Comparison of ENCODE assay signal across 8 mouse cellular contexts in genomic region chr8:87469931-87470833, GRCm38 (mm10). TPM values are rescaled to one million over a fixed set of nuclear protein-coding genes. Genes with fewer than 3 reads are reported as not detected.
DNase-seq lines count a peak whose midpoint lies in the region; ATAC-seq and TF ChIP-seq lines count a peak whose summit lies in the region.

No protein-coding gene starts in this region.

- H3K27ac ChIP-seq in lung, embryonic 14.5 days (ENCODE audit: low read depth) = no peak overlapping the region
- peak overlapping the region; percentile 93 for H3K27ac ChIP-seq in hindbrain, embryonic 13.5 days
- H3K27ac ChIP-seq in limb, embryonic 14.5 days (replicated peaks; ENCODE audit: low read depth, low read length) = no peak overlapping the region
- H3K27ac ChIP-seq in stomach, embryonic 16.5 days (ENCODE audit: low read length) = no peak overlapping the region

- no peak for TF ChIP-seq CTCF in lung, embryonic 14.5 days (IDR thresholded peaks at IDR 0.05; ENCODE audit: low read depth)

- no peaks in the 10 kb centered on the region for H3K36me3 ChIP-seq in lung, embryonic 14.5 days (ENCODE audit: insufficient read depth)
- H3K36me3 ChIP-seq in hindbrain, embryonic 13.5 days = no peaks in the 10 kb centered on the region
- no peaks in the 10 kb centered on the region for H3K36me3 ChIP-seq in limb, embryonic 14.5 days (ENCODE audit: control insufficient read depth, insufficient read depth, low read length)
- H3K36me3 ChIP-seq in stomach, embryonic 16.5 days (ENCODE audit: control insufficient read depth, insufficient read depth, low read length) = no peaks in the 10 kb centered on the region

- H3K9ac ChIP-seq in lung, embryonic 14.5 days = no peak overlapping the region
- H3K9ac ChIP-seq in hindbrain, embryonic 13.5 days = peak overlapping the region; percentile 86
- no peak overlapping the region for H3K9ac ChIP-seq in limb, embryonic 14.5 days (ENCODE audit: low read depth, low read length, severe bottlenecking)
- no peak overlapping the region for H3K9ac ChIP-seq in stomach, embryonic 16.5 days (ENCODE audit: low read length)

- H3K4me2 ChIP-seq in lung, embryonic 14.5 days = peak overlapping the region; percentile 37
- peak overlapping the region; percentile 90 for H3K4me2 ChIP-seq in hindbrain, embryonic 13.5 days
- peak overlapping the region; percentile 38 for H3K4me2 ChIP-seq in limb, embryonic 14.5 days (replicated peaks; ENCODE audit: low read depth, low read length, severe bottlenecking)
- peak overlapping the region; percentile 39 for H3K4me2 ChIP-seq in stomach, embryonic 16.5 days (ENCODE audit: low read depth, low read length)

- no peak for ATAC-seq in lung, embryonic 14.5 days (ENCODE audit: insufficient read depth)
- ATAC-seq in hindbrain, embryonic 13.5 days (ENCODE audit: low FRiP score) = no peak
- no peak for ATAC-seq in limb, embryonic 14.5 days (ENCODE audit: low FRiP score, low read depth)
- no peak for ATAC-seq in stomach, embryonic 16.5 days (ENCODE audit: insufficient read depth, low FRiP score)

- peak overlapping the region; percentile 22 for H3K4me3 ChIP-seq in lung, embryonic 14.5 days (ENCODE audit: low read depth, low read length)
- H3K4me3 ChIP-seq in hindbrain, embryonic 13.5 days = peak overlapping the region; percentile 66
- H3K4me3 ChIP-seq in limb, embryonic 14.5 days (replicated peaks; ENCODE audit: low read length) = peak overlapping the region; percentile 31
- H3K4me3 ChIP-seq in stomach, embryonic 16.5 days (replicated peaks; ENCODE audit: low read length) = peak overlapping the region; percentile 23

- peaks cover 92% of the 10 kb centered on the region for H3K27me3 ChIP-seq in lung, embryonic 14.5 days (ENCODE audit: insufficient read depth, low read length)
- H3K27me3 ChIP-seq in hindbrain, embryonic 13.5 days = peaks cover 88% of the 10 kb centered on the region
- peaks cover 86% of the 10 kb centered on the region for H3K27me3 ChIP-seq in limb, embryonic 14.5 days (ENCODE audit: control insufficient read depth, insufficient read depth, low read length)
- H3K27me3 ChIP-seq in stomach, embryonic 16.5 days (ENCODE audit: control insufficient read depth, insufficient read depth, low read length) = peaks cover 90% of the 10 kb centered on the region

- TF ChIP-seq POLR2A in limb, embryonic 14.5 days (IDR thresholded peaks at IDR 0.05; ENCODE audit: borderline replicate concordance, extremely low read depth, insufficient read depth, insufficient read length) = no peak

- H3K9me3 ChIP-seq in lung, embryonic 14.5 days (ENCODE audit: low read depth, low read length) = no peaks in the 10 kb centered on the region
- H3K9me3 ChIP-seq in hindbrain, embryonic 13.5 days = no peaks in the 10 kb centered on the region
- H3K9me3 ChIP-seq in limb, embryonic 14.5 days (ENCODE audit: control insufficient read depth, low read length) = no peaks in the 10 kb centered on the region
- no peaks in the 10 kb centered on the region for H3K9me3 ChIP-seq in stomach, embryonic 16.5 days (replicated peaks; ENCODE audit: control insufficient read depth, low read length)

- DNase-seq in lung, embryonic 14.5 days = peak; percentile 22
- DNase-seq in lung, postnatal 25 days (ENCODE audit: low spot score) = no peak
- DNase-seq in embryo, embryonic 10.5 days (ENCODE audit: low spot score) = peak; percentile 63
- DNase-seq in limb, embryonic 14.5 days (ENCODE audit: low spot score) = peak; percentile 11
- DNase-seq in urinary bladder, adult 2 months (ENCODE audit: low spot score) = no peak
- DNase-seq in layer of hippocampus, adult 8-10 months (ENCODE audit: low spot score in 2 of 2) = no peak

- under 1% methylated on average over 59 of the region's 59 CpGs for WGBS in lung, embryonic 14.5 days
- under 1% methylated on average over 59 of the region's 59 CpGs for WGBS in hindbrain, embryonic 13.5 days
- under 1% methylated on average over 47 of the region's 59 CpGs for WGBS in limb, embryonic 14.5 days
- under 1% methylated on average over 59 of the region's 59 CpGs for WGBS in stomach, embryonic 16.5 days

- no peaks in the 10 kb centered on the region for H3K4me1 ChIP-seq in lung, embryonic 14.5 days (ENCODE audit: insufficient read depth)
- H3K4me1 ChIP-seq in hindbrain, embryonic 13.5 days (replicated peaks) = peaks cover 67% of the 10 kb centered on the region
- H3K4me1 ChIP-seq in limb, embryonic 14.5 days (ENCODE audit: control insufficient read depth, insufficient read depth, low read length) = peaks cover 35% of the 10 kb centered on the region
- peaks cover 26% of the 10 kb centered on the region for H3K4me1 ChIP-seq in stomach, embryonic 16.5 days (ENCODE audit: control insufficient read depth, insufficient read depth, low read length)

RNA-seq across cellular contexts. Expression of gene Cbln1, which starts 2.2 kb away (rescaled TPM):
- polyA plus RNA-seq in lung, embryonic 14.5 days (2014; fragmentation: Nextera tagmentation; extraction: Ambion mirVana) = not detected in 2 replicates
- 35.3 and 39.3 TPM in 2 replicates for polyA plus RNA-seq in hindbrain, embryonic 13.5 days (2015; fragmentation: Nextera tagmentation; extraction: Ambion mirVana)
- polyA plus RNA-seq in limb, embryonic 14.5 days (2012; rRNA removed) = 1.6 and 1.8 TPM in 2 replicates
- polyA plus RNA-seq in limb, embryonic 14.5 days (2014; fragmentation: Nextera tagmentation; extraction: Ambion mirVana) = 0.23 and 0.39 TPM in 2 replicates
- 0.12 and 0.14 TPM in 2 replicates for polyA plus RNA-seq in stomach, embryonic 16.5 days (2015; fragmentation: Nextera tagmentation; extraction: Ambion mirVana)
- 0.01 TPM in 1 of 2 replicates, not detected in the other for polyA plus RNA-seq in urinary bladder, adult 2 months (2012; rRNA removed)
- total RNA-seq in layer of hippocampus, adult 8-10 months (2022) = 10 to 100 TPM in 1 of 4 experiments, 1 to 10 TPM in 3; 7.5 to 10.9 (median 7.7) TPM

Comparison
In these comparisons a context has a peak if more than half of its experiments do, and no peak if none do; other contexts are left out.
1. DNase-seq: peak in lung, embryonic 14.5 days (single experiment), embryo, embryonic 10.5 days (single experiment) and limb, embryonic 14.5 days (single experiment); none in lung, postnatal 25 days (single experiment), urinary bladder, adult 2 months (single experiment) and layer of hippocampus, adult 8-10 months (0 of 2).
2. H3K4me2 ChIP-seq: peak in every context shown above with its lines; median percentile 90 in hindbrain, embryonic 13.5 days; 39 in stomach, embryonic 16.5 days; 38 in limb, embryonic 14.5 days; 37 in lung, embryonic 14.5 days.
3. RNA of gene Cbln1, which starts 2.2 kb away (polyA plus RNA-seq): 35.3 to 39.3 TPM in hindbrain, embryonic 13.5 days; 0.23 to 1.8 TPM in limb, embryonic 14.5 days, 0.12 to 0.14 TPM in stomach, embryonic 16.5 days, 0.01 TPM in urinary bladder, adult 2 months and not detected in lung, embryonic 14.5 days; every median in the first group is over 10 times any median in the second.
4. Peak in every context shown above with its lines, with median percentiles within 50 percentile points of each other: H3K4me3 ChIP-seq.